Mouse (Mus musculus) spleen, adult 12 weeks (tissue): ENCODE results near the gene Nos2.

Experiments used
- DNase-seq: peaks from one replicate; pipeline ENCODE4 v3.0.0; 2022; ENCODE audit warnings: low spot score

The Nos2 gene

DNA sequence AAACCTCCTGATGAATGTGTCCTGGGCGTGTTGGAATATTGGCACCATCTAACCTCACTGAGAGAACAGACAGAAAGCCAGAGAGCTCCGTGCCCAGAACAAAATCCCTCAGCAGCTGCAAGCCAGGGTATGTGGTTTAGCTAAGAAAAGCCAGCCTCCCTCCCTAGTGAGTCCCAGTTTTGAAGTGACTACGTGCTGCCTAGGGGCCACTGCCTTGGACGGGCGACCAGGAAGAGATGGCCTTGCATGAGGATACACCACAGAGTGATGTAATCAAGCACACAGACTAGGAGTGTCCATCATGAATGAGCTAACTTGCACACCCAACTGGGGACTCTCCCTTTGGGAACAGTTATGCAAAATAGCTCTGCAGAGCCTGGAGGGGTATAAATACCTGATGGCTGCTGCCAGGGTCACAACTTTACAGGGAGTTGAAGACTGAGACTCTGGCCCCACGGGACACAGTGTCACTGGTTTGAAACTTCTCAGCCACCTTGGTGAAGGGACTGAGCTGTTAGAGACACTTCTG is at the start of gene Nos2:
Gene Nos2 (plus strand): TSS at position 377 of the 529 bp plus-strand sequence.
- DNase-seq = no peak

DNA sequence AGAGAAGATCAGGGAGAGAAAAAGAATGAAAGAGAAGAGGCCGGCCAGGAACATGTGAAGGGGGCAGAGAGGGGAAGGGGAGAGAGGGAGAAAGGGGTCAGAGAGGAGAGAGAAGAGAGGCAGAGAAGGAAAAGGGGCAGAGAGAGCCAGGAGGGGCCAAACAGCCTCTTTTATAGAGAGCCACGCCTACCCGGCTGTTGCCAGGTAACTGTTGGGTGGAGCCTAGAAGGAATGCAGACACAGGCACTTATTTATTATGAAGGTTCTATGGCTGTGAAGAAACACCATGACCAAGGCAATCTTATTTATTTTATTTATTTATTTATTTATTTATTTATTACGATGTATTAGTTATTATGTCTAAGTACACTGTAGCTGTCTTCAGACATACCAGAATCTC is 49.7 kb upstream of the Nos2 start:
- DNase-seq = no peak

DNA sequence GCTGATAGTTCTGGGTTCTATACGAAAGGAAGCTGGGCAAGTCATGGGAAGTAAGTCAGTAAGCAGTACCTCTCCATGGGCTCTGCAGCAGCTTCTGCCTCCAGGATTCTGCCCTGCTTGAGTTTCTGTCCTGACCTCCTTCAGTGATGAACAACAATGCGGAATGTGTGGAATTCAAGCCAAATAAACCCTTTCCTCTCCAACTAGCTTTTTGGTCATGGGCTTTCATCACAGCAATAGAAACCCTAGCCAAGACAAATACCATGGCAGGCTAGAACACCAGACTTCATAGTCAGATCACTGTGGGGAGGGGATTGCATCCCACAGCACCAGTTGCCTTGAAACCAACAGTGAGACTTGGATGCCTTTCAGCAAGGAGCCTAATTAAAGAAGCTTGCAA is 47.8 kb upstream of the Nos2 start:
- no peak for DNase-seq

GRCm38 (mm10) chr11:78879727-78880126 is 40.9 kb upstream of the Nos2 start:
- DNase-seq = no peak

- no peak for DNase-seq
Measured at GRCm38 (mm10) chr11:78886693-78887092, 33.9 kb upstream of the Nos2 start.

DNA sequence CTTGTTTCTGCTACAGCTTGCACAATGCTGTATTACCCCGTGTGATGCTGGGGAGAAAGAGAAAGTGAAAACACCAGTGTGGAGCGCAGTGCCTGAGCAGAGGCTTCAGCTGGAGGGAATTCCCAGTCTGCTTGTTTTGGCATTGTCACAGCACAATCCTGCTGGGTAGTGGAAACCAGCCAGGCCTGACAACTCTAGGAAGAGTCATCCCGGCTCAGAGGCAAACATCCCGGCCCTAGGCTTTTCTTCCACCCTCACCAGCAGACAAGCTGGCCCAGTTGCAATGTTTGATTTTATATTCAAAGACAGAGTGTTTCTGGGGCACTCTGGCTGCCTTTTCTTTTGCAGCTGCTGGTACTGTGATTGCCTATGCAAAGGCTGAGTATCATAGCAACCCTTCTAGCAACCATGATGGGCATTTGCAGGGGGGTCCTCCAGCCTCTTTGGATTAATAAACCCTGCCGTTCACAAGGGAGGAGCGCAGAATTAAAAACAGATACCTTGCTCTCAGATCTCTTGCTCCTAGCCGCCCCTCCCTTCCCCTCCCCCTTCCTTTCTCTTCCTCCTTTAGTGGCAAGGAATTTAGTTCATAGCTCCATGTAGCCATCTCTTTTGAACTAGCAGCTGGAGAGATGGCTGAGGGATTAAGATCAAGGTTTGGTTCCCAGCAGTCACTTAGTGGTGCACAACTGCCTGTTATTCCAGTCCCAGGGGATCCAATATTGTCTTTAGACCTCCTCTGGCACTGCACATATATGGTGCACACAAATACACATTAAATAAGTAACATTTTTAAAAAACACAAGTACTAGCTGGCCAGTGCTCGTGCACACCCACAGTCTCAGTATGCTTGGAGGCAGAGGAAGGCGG is 33.2 kb upstream of the Nos2 start:
- peak; percentile 5 for DNase-seq

GRCm38 (mm10) chr11:78889156-78889555 is 31.4 kb upstream of the Nos2 start:
- no peak for DNase-seq

DNA sequence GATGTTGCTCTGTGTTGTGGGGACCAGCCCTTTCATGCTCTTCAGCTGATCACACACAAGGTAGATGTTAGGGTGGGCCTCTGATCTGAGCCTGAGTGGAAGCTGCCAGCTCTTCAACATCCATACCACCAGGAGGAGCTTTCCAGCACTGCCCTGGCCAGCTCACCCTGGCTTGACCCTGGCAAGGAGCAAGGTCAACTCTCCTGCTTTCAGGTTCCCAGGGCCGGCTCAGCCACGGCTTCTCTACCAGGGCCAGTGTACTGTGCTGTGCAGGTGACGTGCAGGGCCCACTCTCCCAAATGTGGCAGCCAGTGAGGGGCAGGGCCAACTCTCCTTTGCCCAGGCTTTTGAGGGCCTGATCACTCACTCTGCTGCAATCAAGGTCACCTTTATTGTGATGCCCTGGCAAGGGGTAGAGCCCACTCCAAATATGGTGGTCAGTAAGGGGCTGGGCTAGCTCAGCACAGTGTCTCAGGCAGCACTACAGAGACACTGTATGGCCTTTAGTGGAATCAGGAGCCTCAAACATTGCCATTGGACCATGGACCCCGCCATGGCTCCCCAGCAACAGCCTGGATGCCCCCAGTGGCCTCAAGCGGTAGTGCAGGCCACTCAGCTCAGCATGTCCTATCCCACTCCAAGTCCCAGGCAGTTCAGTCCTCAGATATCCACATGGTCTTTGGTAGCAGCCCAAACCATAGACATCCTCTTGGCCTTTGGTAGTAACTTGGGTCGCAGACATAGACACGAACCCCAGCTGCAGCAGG is 24.0 kb upstream of the Nos2 start:
- DNase-seq = peak; percentile 15

DNA sequence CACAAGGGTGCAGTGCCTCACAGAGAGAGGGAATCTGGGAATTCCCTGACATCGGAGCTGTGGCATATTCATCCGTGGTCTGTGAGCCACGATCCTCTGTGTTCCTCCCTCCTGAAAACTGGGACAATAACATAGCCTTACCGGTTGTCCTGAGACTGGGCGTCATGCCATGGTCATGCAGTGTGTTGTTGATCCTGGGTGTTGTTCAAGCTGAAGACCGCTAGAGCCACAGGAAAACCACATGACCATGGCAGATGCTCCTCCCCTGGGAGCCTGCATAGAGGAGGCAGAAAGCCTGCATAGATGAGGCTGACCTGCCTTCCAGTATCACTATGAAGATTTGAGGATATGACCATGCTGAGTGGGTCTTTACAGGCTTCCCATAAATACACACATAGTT is 5.1 kb upstream of the Nos2 start:
- no peak for DNase-seq

GRCm38 (mm10) chr11:78916410-78916809 is 4.2 kb upstream of the Nos2 start:
- no peak for DNase-seq

- no peak for DNase-seq
Measured at GRCm38 (mm10) chr11:78919745-78920144, 842 bp upstream of the Nos2 start.

DNA sequence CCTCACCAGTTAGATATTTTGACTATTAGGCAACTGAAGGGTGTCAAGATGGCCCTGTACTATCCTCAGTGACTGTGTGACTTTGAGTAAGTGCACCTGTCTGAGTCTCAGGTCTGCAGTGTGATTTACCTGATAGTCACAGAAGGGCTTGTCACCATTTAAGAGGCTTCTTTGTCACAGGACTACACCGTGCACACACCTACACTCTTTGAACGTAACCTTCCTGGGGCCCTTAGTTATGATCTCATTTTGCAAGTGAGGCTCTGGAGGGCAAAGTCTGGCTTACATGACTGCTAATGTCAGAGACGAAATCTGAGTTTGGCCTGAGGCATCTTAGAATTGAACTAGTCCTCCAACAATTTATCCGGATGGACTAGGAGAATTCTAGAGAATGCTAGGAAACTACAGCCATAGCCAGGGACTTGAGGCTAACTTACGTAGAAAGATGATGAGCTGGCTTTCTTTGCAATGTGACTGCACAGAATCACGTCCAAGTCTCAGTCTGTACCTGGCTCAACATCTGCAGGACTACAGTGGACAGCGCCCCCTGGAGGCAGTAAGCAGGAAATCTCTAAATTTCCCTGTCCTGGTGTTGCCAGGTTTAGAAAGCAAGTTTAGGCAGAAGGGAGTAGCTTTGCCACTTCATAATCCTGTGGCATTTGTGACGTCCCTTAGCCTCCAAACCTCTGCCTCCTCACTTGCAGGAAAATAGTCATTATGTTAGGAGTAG is 2.3 kb downstream of the Nos2 start:
- DNase-seq = peak; percentile 6

- no peak for DNase-seq
Measured at GRCm38 (mm10) chr11:78924111-78924510, 3.5 kb downstream of the Nos2 start.

DNA sequence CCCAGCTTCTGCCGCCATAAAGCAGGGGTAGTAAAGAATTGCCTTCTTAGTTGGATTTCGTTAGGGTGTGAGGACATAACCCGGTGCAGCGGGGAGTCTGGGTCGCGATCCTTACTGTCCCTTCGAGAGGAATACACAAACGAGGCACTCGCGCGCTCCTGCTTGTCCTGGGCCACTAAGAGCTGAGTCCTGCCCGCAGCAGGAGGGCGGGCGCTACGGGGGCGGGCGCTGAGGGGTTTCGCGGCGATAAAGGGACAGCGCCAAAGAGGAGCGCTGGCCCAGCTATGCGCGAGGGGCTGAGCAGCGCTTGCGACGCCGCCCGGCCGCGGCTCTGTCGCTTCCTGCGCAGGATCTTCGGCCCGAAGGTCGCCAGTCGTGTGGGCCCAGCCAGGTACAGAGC is 4.3 kb downstream of the Nos2 start:
- DNase-seq = no peak

DNA sequence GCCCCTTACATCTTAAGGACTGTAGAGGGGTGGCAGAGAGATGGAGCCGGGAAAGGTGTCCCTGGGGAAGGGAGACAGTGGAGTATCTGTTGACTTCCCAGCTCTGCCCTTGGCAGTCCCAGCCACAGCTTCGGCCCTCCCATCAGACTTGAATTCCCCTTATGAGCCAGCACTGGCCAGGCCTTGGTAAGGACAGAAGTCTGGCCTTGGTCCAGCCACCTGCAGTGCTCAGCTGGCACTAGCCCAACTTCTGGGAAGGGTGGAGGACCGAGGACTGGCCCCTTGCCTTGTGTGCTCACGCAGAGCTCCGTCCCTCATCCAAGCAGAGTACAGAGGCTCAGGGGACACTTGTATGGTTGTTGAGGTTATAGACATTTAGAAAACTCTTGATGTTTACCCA is 8.8 kb downstream of the Nos2 start:
- no peak for DNase-seq

DNA sequence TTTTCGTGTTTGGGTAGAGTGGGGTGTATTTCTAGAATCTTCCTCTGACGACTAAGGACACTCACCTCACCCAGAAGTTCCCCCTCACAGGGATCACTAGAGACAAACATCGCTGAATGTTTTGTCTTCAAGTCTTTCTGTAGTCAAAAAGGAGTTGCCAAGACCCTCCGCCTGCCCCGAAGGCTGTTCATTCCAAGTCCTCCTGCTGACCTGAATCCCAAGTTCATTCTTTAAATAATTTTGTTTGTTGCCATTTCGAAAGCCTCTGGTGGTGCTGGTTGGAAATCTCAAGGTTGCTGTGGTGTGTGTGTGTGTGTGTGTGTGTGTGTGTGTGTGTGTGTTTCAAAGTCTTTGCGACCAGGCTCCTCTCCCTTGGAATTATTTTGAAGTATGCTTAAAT is 13.7 kb downstream of the Nos2 start:
- DNase-seq = no peak

- no peak for DNase-seq
Measured at GRCm38 (mm10) chr11:78934727-78935126, 14.1 kb downstream of the Nos2 start.

- DNase-seq = no peak
Measured at GRCm38 (mm10) chr11:78935178-78935577, 14.6 kb downstream of the Nos2 start.

GRCm38 (mm10) chr11:78943083-78943482 is 22.5 kb downstream of the Nos2 start:
- DNase-seq = no peak

GRCm38 (mm10) chr11:78950365-78950764 is 29.8 kb downstream of the Nos2 start:
- no peak for DNase-seq

DNA sequence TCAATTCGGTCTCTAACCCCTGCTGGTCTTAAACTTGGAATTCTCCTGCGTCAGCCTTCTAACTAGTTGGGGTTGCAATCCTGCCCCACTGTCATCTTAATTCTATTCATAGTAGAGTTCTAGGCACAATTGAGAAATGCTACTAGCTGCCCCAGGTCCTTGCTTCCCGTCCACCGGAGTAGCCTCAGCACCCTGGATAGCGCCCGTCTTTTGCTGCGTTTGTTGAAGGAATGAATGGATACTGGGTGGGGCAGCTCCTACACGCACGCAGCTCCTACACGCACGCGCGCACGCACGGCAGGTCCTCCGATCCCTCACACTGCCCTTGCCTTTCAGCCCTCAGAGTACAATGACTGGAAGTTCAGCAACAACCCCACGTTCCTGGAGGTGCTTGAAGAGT is 31.9 kb downstream of the Nos2 start:
- no peak for DNase-seq

DNA sequence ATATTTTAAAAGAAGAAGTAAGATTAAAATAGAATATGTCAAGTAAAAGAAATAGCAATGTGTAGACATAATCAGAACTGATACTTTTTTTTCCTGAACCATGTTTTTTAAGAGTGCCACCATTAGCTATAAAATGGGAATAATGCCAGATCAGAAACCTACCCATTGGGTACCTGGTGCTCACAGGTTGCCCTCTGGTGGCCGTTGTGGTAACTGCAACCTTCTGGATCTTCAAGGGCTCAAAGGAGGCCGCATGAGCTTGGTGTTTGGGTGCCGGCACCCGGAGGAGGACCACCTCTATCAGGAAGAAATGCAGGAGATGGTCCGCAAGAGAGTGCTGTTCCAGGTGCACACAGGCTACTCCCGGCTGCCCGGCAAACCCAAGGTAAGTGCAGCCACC is 35.7 kb downstream of the Nos2 start:
- peak; percentile 47 for DNase-seq
